Mouse (Mus musculus) G1E-ER4 (cell line): ENCODE measurements around the gene Mcur1. TPM values are rescaled to one million over a fixed set of nuclear protein-coding genes. Genes with fewer than 3 reads are reported as not detected.

ENCODE experiments used
- GATA1 ChIP-seq: IDR thresholded peaks from one replicate; pipeline ENCODE4 v1.8.0; 2012; ENCODE audit warnings: low read length, inconsistent platforms
- polyA plus RNA-seq: library from polyadenylated mRNA; stranded (reverse); fragments of >175 nt; gene quantifications from 2 replicates; pipeline ENCODE4 v1.2.3, GENCODE M21; 2012

The Mcur1 gene
- polyA plus RNA-seq, 1 experiment, result 11.8 TPM

DNA sequence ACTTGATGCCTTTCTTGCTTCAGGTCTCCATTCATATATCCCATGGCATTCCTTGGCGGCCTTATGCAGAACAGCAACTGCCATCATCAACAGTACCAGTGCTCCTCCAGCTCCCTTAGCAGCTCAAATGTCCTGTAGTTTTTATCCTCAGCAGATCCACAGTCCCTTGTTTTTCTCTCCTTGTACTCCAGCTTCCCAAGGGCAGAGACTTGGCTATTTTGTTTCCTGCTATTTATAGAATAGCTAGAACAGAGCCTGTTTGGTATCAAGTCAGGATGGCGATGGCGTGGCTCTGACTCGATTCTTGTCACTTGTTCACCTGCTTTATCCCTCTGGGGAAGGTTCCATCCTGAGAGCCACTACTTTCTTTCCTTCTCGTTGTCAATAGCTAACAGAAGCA lies 38.1 kb downstream of the Mcur1 start:
- no peak for TF ChIP-seq GATA1

DNA sequence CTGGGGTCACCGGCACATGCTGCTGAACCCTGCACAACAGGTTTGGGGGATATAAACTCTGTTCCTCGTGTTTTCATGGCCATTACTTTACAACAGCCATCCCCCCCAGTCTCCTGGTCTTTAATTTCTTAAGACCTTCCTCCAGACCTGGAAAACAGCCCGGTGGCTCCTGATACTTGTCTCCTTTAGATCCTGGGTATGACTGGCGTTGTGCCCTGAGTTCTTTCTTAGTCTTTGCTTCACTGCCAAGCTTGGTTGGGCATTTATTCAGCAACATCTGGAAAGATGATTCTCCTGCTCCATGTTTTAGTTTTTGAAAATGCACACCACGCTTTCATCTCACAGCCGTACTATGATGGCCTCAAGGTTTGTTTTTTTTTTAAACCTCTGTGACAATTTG lies 40.7 kb downstream of the Mcur1 start:
- TF ChIP-seq GATA1, result no peak

DNA sequence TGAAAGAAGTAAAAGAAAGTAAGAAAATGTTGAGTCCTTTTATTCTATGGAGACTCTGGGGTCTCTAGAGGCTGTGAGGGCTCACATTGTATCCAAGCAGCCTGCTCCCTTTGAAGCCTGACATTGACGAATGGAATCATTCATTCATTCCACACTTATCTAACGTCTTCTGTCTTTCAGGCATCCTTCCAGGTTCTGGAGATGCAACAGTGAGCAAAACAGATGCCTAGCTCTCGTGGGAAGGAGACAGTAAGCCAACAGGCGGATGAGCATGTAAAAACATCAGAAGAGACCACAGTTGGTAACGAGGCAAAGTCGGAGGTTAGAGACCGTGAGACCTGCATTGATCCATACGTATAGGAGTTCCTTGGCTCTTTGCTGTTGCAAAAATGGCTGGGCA lies 42.6 kb downstream of the Mcur1 start:
- no peak for TF ChIP-seq GATA1

DNA sequence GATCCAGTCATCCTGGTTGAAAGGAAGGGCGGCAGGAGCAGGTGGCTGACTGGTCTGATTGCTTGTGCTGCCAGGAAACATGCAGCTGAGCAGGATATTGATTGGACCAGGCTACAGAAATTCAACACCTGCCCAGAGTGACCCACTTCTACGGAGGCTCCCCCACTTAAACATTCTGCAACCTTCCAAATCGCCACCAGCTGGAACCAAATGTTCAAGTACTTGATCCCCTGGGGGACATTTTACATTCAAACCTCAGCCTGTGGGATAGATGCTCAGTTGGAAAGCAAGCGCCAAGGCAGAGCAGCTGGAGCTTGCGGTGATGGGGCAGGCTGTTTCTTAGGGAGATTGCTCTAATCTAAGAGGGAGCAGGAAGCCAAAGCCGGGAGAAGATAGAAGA lies 43.1 kb downstream of the Mcur1 start:
- no peak for TF ChIP-seq GATA1

DNA sequence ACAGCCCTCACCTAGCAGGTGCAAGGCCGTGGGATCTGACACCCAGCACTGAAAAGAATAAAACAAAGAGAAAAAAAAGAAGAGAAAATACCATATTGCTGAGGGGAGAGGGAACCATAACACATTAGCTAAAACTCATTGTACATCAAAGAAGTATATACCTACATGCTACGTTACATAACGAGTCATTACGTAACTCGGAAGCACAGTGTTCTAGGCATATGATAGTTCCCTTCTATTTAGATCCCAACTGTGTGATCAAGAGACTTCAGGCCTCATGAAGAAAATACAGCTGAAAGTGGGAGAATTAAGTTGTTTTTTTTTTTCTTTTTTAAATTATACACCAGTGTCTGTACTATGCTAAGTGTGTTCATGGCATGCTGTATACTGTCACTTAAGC lies 43.9 kb downstream of the Mcur1 start:
- TF ChIP-seq GATA1, result no peak

DNA sequence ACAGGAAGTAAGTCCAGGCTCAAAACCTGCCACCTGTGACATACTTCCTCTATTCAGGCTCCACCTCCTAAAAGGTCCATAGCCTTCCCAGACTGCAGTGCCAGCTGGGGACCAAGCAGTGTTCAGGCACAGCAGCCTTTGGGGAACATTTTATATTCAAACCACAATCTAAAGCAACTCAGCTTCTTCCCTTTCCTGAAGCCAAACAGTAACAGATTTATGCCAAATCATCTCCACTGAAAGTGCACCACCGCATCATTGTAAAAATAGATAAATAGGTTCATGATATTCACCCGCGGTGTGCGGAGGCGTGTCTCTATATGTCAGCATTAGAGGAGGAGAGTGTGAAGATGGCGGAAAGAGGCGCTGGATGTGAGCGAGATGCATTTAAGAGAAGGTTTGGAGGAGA lies 45.0 kb downstream of the Mcur1 start:
- no peak for TF ChIP-seq GATA1

DNA sequence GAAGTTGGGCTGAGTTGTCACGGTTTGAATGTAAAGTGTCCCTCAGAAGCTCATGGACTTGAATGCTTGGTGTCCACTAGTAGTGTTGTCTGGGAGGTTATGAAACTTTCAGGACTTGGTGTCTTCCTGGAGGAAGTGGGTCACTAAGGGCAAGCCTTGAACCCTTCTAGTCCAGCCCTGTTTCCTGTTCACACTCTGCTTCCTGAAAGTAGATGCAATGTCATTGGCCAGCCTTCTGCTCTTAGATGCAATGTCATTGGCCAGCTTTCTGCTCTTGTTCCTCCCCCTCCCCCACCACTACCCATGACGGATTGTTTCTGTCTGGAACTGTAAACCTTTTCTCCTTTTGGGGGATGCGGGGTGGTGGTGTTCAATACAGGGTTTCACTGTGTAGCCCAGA lies 47.3 kb downstream of the Mcur1 start:
- no peak for TF ChIP-seq GATA1

DNA sequence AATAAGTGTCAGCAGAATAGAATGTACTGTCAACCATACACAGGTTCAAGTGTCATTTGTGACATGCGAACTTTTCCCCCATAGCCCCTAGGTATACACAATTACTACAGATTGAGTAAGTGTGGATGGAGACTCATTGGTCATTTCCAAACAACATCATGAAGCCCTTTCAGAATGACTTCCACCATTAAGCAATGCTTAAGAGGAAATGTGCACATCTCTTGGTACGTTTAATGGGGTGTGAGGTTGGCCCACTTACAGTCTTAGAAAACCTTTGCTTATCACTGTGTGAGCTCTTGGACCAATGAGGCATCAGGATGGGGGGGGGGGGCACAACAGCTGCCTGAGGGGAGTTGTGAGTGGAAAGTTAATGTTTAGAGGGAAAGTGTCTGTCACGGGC lies 54.2 kb downstream of the Mcur1 start:
- no peak for TF ChIP-seq GATA1

DNA sequence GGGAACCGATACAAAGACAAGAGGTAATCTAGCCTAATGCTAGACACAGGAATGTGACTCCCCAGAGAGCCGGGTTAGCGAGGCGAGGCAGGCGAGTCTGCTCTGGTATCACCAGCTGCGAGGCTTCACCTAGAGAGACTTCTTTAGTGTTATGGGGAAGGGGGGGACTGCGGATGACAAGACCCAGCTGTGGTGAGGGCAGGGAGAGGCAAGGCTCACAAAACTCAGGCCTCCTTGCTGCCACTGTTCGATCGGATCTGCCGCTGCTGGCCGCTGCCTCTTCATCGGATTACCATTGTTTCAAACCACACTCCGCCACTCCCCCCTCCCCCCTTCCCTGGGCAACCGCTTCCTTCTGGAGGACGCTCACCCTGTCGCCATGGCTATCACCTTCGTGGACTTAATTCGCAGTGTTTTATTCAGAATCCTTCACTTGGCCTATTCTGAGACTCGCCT lies 56.6 kb downstream of the Mcur1 start:
- no peak for TF ChIP-seq GATA1

DNA sequence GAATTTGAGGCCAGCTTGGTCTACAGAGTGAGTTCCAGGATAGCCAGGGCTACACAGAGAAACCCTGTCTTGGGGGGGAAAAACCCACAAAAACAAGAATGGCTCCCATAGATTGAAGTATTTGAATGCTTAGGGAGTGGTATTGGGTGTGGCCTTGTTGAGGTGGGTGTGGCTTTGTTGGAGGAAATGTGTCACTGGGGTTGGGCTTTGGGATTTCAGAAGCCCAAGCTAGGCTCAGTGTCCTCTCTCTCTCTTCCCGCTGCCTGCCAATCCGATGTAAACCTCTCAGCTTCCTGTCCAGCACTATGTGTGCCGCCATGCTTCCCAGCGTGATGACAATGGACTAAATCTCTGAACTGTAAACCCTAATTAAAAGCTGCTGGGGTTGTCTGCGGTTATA lies 58.4 kb downstream of the Mcur1 start:
- TF ChIP-seq GATA1, result no peak

DNA sequence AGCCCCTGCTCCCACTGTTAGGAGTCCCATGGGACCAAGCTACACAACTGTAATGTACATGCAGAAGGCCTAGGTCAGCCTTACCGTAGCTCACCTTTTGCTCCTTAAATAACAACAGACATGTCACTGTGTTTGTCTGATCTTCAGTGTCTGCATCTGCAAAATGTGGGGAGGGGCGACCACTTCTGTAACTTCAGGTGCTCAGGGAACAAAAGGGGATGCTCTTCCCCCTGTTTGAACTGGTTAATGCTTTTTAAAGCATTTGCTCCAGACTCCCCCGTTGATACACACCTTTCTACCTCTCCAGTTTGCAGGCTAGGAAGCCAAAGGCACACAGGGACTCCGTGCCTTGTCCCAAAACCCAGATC lies 59.5 kb downstream of the Mcur1 start:
- TF ChIP-seq GATA1, result no peak

DNA sequence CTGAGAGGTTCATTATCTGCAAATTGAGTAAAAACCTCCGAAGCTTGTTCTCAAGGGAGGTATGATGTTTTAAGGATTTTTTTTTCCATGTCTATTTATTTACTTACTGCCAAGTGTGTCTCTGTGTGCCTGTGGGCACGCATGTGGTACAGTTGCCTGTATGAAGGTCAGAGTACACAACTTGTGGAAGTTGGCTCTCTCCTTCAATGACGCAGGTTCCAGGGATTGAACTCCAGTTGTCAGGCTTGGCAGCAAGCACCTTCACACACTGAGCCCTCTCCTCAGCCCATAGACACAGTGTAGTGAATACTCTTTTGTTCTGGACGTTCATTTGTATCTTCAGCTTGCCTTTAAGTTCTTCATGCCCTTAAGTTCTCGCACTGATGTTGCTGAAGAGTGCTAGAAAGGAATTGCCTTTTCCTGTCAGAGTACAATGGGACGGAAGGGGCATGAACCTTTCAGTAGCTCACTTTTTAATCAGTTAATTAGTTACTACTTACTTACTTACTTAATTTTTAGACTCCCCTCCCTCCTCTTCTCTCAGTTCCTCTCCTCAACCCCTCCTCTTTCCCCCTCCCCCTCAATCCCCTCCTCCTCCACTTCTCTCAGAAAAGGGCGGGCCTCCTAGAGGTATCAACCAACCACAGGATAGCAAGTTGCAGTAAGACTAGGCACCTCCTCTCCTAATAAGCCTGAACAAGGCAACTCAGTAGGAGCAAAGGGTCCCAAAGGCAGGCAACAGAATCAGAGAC lies 60.1 kb downstream of the Mcur1 start:
- TF ChIP-seq GATA1, result no peak

DNA sequence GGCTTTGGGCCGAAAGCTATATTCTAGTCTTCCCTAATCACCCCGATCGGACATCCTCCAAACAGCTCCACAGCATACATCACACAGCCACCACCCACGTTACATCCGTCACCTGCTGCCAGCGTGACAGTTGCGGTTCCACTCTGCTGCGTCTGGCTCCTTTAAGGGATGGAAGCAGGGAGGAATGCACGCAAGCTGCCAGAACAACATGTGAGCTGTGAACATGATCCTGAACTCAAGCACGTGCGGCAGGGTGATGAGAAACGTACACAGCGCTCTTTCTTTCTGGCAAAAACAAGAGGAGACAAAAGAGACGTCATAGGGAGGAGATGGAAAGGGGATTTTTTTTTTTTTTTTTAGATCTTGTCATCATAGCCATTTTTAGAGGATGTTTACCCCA lies 61.1 kb downstream of the Mcur1 start:
- TF ChIP-seq GATA1, result no peak

DNA sequence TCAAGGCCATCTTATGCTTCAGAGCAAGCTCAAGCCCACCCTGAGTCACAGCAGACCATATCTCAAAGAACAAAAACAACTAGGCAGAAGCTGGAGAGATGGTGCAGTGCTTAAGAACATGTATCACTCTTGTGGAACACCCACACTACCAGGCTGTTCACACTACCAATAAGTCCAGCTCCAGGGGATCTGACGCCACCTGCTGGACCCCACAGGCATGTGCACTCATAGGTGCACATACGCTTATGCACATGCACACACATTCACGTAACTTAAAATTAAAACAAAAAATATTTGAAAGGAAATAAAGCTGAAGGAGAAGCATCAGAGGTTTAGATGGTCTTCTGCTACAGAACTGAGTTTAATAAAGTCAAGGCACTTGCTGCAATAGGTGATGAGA lies 62.2 kb downstream of the Mcur1 start:
- TF ChIP-seq GATA1, result no peak

DNA sequence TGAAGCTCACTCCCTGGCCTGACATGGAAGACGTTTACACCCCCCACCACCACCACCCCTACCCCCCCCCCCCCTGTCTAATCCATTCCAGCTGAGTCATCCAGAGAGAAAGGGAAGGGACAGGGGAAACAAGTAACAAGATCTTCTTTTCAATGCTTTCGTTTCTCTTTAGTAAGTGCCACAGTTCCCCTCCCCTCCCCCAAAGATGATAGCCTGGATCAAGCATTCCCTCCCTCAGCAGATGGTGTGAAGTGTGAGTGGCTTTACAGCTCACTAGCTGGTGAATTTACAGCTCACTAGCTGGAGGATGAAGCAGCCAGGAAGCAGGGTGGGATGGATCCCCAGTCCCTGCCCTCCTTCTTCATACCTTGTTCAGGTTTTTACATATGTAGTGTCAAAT lies 63.3 kb downstream of the Mcur1 start:
- no peak for TF ChIP-seq GATA1

DNA sequence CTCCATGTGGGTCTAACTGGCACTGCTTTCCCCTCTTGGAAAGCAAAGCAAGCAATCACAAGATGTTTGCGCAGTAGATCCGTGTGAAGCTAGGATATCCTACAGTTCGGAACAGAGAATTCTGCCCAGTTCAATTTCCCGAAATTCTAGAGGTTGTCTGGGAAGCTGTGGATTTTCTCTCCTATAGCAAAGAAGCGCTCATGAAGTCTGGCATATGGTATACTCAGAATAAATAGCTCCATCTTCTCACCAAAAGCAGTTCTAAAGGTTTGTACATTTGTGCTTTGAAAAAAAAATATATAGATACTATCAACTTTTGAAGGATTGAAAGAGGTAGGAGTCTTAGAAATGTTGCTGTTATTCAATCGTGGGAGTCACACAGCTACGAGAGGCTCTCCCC lies 64.3 kb downstream of the Mcur1 start:
- no peak for TF ChIP-seq GATA1

DNA sequence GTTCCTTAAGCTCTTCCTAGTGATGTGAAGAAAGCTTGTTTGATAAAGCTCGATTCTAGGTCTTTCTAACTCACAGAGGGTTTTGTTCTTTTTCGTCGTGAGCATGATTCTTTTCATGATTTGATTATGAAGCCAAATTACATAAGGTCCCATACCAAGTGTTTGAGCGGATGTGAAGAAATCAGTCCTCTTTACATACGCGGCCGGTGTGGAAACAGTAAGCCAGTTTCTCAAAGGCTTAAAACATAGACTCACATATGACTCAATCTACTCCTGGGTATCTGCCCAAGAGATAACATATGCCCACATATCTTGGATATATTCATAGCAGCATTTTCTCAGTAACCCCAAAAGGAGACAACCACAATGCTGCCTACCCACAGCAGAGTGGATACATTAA lies 66.3 kb downstream of the Mcur1 start:
- no peak for TF ChIP-seq GATA1

DNA sequence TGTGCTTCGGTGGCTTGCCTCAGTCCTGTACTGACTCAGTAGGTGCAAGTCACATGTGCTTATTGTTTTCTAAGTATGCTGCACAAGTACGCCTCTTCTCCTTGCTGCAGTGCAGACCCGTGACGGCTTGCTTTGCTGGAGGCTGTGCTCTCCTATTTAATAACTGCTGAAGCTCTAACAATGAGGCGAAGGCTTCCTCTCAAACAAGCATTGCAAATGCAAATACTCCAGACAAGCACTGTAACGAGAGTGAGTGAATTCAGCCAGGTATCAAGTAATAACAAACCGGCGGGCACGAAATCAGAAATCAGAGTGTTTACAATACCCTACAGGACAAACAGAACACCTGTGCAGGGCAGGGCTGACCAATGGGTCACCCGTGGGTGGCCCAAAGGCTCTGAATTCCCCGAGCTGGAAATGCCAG lies 66.9 kb downstream of the Mcur1 start:
- no peak for TF ChIP-seq GATA1

Other genes with a start within 250 kb of the Mcur1 start
- gene Sirt5, start 194.7 kb downstream of the Mcur1 start, polyA plus RNA-seq, result 6.5 and 7.5 TPM in 2 replicates
- 226 and 329 TPM in 2 replicates for gene Nol7, start 161.8 kb downstream of the Mcur1 start, polyA plus RNA-seq
- gene Ranbp9, start 78.9 kb downstream of the Mcur1 start, polyA plus RNA-seq, result 55.9 and 76.4 TPM in 2 replicates
- not detected in 2 replicates for gene Rnf182, start 55.5 kb upstream of the Mcur1 start, polyA plus RNA-seq
- not detected in 2 replicates for gene Cd83, start 224.6 kb upstream of the Mcur1 start, polyA plus RNA-seq